Comparison of ENCODE assay signal across 15 mouse cellular contexts in genomic region chrX:60345447-60345846, GRCm38 (mm10).
DNase-seq lines count a peak whose midpoint lies in the region; ATAC-seq and TF ChIP-seq lines count a peak whose summit lies in the region.
"Had no signal": no experiment of that assay in that cellular context is flagged by ENCODE, and none has a peak within 500 bp of the region (broad histone marks: within the 10 kb centered on the region; RNA-seq: fewer than 3 reads in every experiment).

No protein-coding gene starts in this region.

- no peaks in the 10 kb centered on the region for H3K27me3 ChIP-seq in MEL (ENCODE audit: control insufficient read depth in 1 of 2, insufficient read depth in 2 of 2, low read length in 2 of 2)
- H3K27me3 ChIP-seq in hindbrain, postnatal 0 days (ENCODE audit: insufficient read depth, low read length): no peaks in the 10 kb centered on the region
- H3K27me3 ChIP-seq: intestine, embryonic 15.5 days; limb, embryonic 13.5 days; neural tube, embryonic 15.5 days had no signal

- H3K36me3 ChIP-seq in MEL (ENCODE audit: control insufficient read depth in 1 of 2, insufficient read depth in 2 of 2, low read length in 2 of 2): no peaks in the 10 kb centered on the region; a peak in 1 of 4 replicates
- H3K36me3 ChIP-seq in hindbrain, postnatal 0 days (ENCODE audit: insufficient read depth, low read length): no peaks in the 10 kb centered on the region
- H3K36me3 ChIP-seq: embryonic facial prominence, embryonic 10.5 days; intestine, embryonic 15.5 days; limb, embryonic 13.5 days; midbrain, embryonic 10.5 days; neural tube, embryonic 15.5 days had no signal

- no peak for TF ChIP-seq CTCF in MEL (IDR thresholded peaks at IDR 0.05 in 2 of 3, conservative IDR thresholded peaks at IDR 0.05 in 1 of 3; ENCODE audit: control insufficient read depth in 1 of 3, insufficient read depth in 1 of 3, low read depth in 2 of 3, low read length in 3 of 3, poor library complexity in 1 of 3, severe bottlenecking in 1 of 3)
- no peak for TF ChIP-seq CTCF in hindbrain, postnatal 0 days (IDR thresholded peaks at IDR 0.05; ENCODE audit: low read depth)

- no peak for TF ChIP-seq POLR2A in MEL (IDR thresholded peaks at IDR 0.05; ENCODE audit: control insufficient read depth in 1 of 2, insufficient read depth in 1 of 2, low read depth in 1 of 2, low read length in 2 of 2, poor library complexity in 1 of 2)

- TF ChIP-seq RAD21 in MEL (IDR thresholded peaks at IDR 0.05; ENCODE audit: low read depth, low read length): no peak

- H3K4me1 ChIP-seq in MEL (ENCODE audit: control insufficient read depth in 1 of 2, insufficient read depth in 2 of 2, low read length in 2 of 2): no peaks in the 10 kb centered on the region
- no peaks in the 10 kb centered on the region for H3K4me1 ChIP-seq in hindbrain, postnatal 0 days (ENCODE audit: insufficient read depth, low read length)
- H3K4me1 ChIP-seq: embryonic facial prominence, embryonic 10.5 days; intestine, embryonic 15.5 days; limb, embryonic 13.5 days; midbrain, embryonic 10.5 days; neural tube, embryonic 15.5 days had no signal

- H3K4me2 ChIP-seq in hindbrain, postnatal 0 days (ENCODE audit: low read depth, low read length): no peak overlapping the region
- H3K4me2 ChIP-seq: intestine, embryonic 15.5 days; limb, embryonic 13.5 days; neural tube, embryonic 15.5 days had no signal

- no peak for TF ChIP-seq EP300 in MEL (IDR thresholded peaks at IDR 0.05; ENCODE audit: low read depth in 1 of 2, low read length in 2 of 2)

- H3K9me3 ChIP-seq in MEL (replicated peaks; ENCODE audit: insufficient read depth, low read length): no peaks in the 10 kb centered on the region
- H3K9me3 ChIP-seq in hindbrain, postnatal 0 days (ENCODE audit: low read length): no peaks in the 10 kb centered on the region
- H3K9me3 ChIP-seq: embryonic facial prominence, embryonic 10.5 days; intestine, embryonic 15.5 days; limb, embryonic 13.5 days; midbrain, embryonic 10.5 days; neural tube, embryonic 15.5 days had no signal

- intact Hi-C loops in heart, postnatal 10 days (cut with DNase I): no loop called here

- peak; percentile 92 for ATAC-seq in megakaryocyte, adult 5-6 weeks (ENCODE audit: poor library complexity, severe bottlenecking)
- ATAC-seq in hindbrain, postnatal 0 days: no peak
- ATAC-seq in cerebellum, adult (ENCODE audit: insufficient number of reproducible peaks, low FRiP score, low TSS enrichment): no peak
- ATAC-seq: forebrain, embryonic 16.5 days; intestine, embryonic 15.5 days; liver, postnatal 0 days had no signal

- H3K9ac ChIP-seq in MEL (ENCODE audit: control insufficient read depth, low read depth, low read length, poor library complexity, severe bottlenecking): no peak overlapping the region
- H3K9ac ChIP-seq in hindbrain, postnatal 0 days (replicated peaks; ENCODE audit: low read length): no peak overlapping the region
- H3K9ac ChIP-seq: intestine, embryonic 15.5 days; limb, embryonic 13.5 days; liver, postnatal 0 days; neural tube, embryonic 15.5 days had no signal

- H3K27ac ChIP-seq in MEL (ENCODE audit: control insufficient read depth, low read depth, low read length): no peak overlapping the region
- no peak overlapping the region for H3K27ac ChIP-seq in hindbrain, postnatal 0 days
- H3K27ac ChIP-seq: embryonic facial prominence, embryonic 10.5 days; intestine, embryonic 15.5 days; limb, embryonic 13.5 days; midbrain, embryonic 10.5 days; neural tube, embryonic 15.5 days had no signal

- no peak overlapping the region for H3K4me3 ChIP-seq in MEL (ENCODE audit: control insufficient read depth in 1 of 2, insufficient read depth in 1 of 2, low read depth in 2 of 2, low read length in 2 of 2)
- H3K4me3 ChIP-seq in hindbrain, postnatal 0 days (ENCODE audit: low read length): no peak overlapping the region
- H3K4me3 ChIP-seq: embryonic facial prominence, embryonic 10.5 days; erythroblast, embryonic 14.5 days; intestine, embryonic 15.5 days; limb, embryonic 13.5 days; midbrain, embryonic 10.5 days; neural tube, embryonic 15.5 days had no signal

- peak; percentile 42 for DNase-seq in heart, adult 8-10 months (ENCODE audit: low spot score)
- no peak for DNase-seq in heart, postnatal 10 days
- peak; percentile 9 for DNase-seq in 416B (ENCODE audit: low read depth)
- DNase-seq in MEL (ENCODE audit: low read depth, low spot score): peak; percentile 17
- no peak for DNase-seq in hindbrain, postnatal 0 days (ENCODE audit: low spot score)
- DNase-seq: liver, postnatal 0 days had no signal

- no peaks in the 10 kb centered on the region for H3K79me2 ChIP-seq in MEL (ENCODE audit: control insufficient read depth, insufficient read depth, low read length, poor library complexity)

TF ChIP-seq in MEL, 35 proteins besides CTCF, POLR2A, EP300 and RAD21:
- no peak for TF ChIP-seq GATA1 (IDR thresholded peaks at IDR 0.05; ENCODE audit: low read depth, low read length)
- no peak for TF ChIP-seq ETS1 (IDR thresholded peaks at IDR 0.05; ENCODE audit: low read depth, low read length)
- no peak for TF ChIP-seq SIN3A (IDR thresholded peaks at IDR 0.05; ENCODE audit: low read length)
- TF ChIP-seq MYB (IDR thresholded peaks at IDR 0.05; ENCODE audit: low read depth, low read length): no peak
- TF ChIP-seq BHLHE40 (IDR thresholded peaks at IDR 0.05; ENCODE audit: borderline replicate concordance, low read depth, low read length): no peak
- no peak for TF ChIP-seq JUND (IDR thresholded peaks at IDR 0.05; ENCODE audit: low read depth, low read length)
- no peak for TF ChIP-seq POLR2AphosphoS2 (IDR thresholded peaks at IDR 0.05; ENCODE audit: low read length)
- TF ChIP-seq USF2 (IDR thresholded peaks at IDR 0.05; ENCODE audit: borderline replicate concordance in 1 of 2, insufficient read depth in 1 of 2, low read depth in 1 of 2, low read length in 2 of 2): no peak
- no peak for TF ChIP-seq CHD2 (IDR thresholded peaks at IDR 0.05; ENCODE audit: low read length)
- no peak for TF ChIP-seq SMC3 (IDR thresholded peaks at IDR 0.05; ENCODE audit: low read depth, low read length)
- TF ChIP-seq ZMIZ1 (IDR thresholded peaks at IDR 0.05; ENCODE audit: low read depth, low read length): no peak
- no peak for TF ChIP-seq POLR2AphosphoS5 (IDR thresholded peaks at IDR 0.05; ENCODE audit: borderline replicate concordance, low read depth, low read length)
- no peak for TF ChIP-seq USF1 (IDR thresholded peaks at IDR 0.05; ENCODE audit: low read depth, low read length)
- no peak for TF ChIP-seq ZC3H11A (IDR thresholded peaks at IDR 0.05; ENCODE audit: low read depth, low read length)
- TF ChIP-seq UBTF (IDR thresholded peaks at IDR 0.05; ENCODE audit: borderline replicate concordance, insufficient read depth, low read depth, low read length): no peak
- no peak for TF ChIP-seq ELF1 (IDR thresholded peaks at IDR 0.05; ENCODE audit: low read depth, low read length)
- TF ChIP-seq TCF12 (IDR thresholded peaks at IDR 0.05; ENCODE audit: low read depth, low read length): no peak

Comparison
In these comparisons a context has a peak if more than half of its experiments do, and no peak if none do; other contexts are left out.
1. DNase-seq: peak in heart, adult 8-10 months (single experiment), 416B (single experiment) and MEL (single experiment); none in heart, postnatal 10 days (0 of 2) and hindbrain, postnatal 0 days (single experiment).